Mouse (Mus musculus): Measurements from ENCODE around the gene Nuak1. TPM values are rescaled to one million over a fixed set of nuclear protein-coding genes. Genes with fewer than 3 reads are reported as not detected.

Gene Nuak1
- total and polyA plus RNA-seq, 3 experiments = 1.2 to 3.4 (median 1.6) TPM

- no peaks in the 10 kb centered on the region for H3K9me3 ChIP-seq (replicated peaks; ENCODE audit: low read length)
- dilution Hi-C loops (cut with MboI; ENCODE audit: extremely low pct_ligation_motif_present, extremely low pct_unique_long_range_greater_than_20kb, low sequenced_read_pairs) = no loop called here
Observed at GRCm38 (mm10) chr10:84374996-84375395, 65.4 kb downstream of the Nuak1 start.

GRCm38 (mm10) chr10:84373476-84373875 is 66.9 kb downstream of the Nuak1 start:
- TF ChIP-seq EP300 (IDR thresholded peaks at IDR 0.05; ENCODE audit: low read length) (no peak), RCOR1 (conservative IDR thresholded peaks at IDR 0.05; ENCODE audit: low read depth, low read length) (no peak), RAD21 (IDR thresholded peaks at IDR 0.05; ENCODE audit: low read depth, low read length) (no peak), SMC3 (IDR thresholded peaks at IDR 0.05; ENCODE audit: low read depth, low read length) (no peak), ZC3H11A (IDR thresholded peaks at IDR 0.05; ENCODE audit: low read depth, low read length) (no peak), SIN3A (IDR thresholded peaks at IDR 0.05; ENCODE audit: low read length) (no peak), USF1 (IDR thresholded peaks at IDR 0.05; ENCODE audit: low read depth, low read length) (no peak), CHD1 (IDR thresholded peaks at IDR 0.05; ENCODE audit: low read depth, low read length) (no peak), MAFK (IDR thresholded peaks at IDR 0.05; ENCODE audit: insufficient replicate concordance, low read length) (no peak), MYC (IDR thresholded peaks at IDR 0.05; ENCODE audit: low read depth, low read length) (no peak), NRF1 (IDR thresholded peaks at IDR 0.05; ENCODE audit: low read depth, low read length) (no peak), GABPA (IDR thresholded peaks at IDR 0.05; ENCODE audit: insufficient replicate concordance, low read depth, low read length) (no peak), HCFC1 (IDR thresholded peaks at IDR 0.05; ENCODE audit: low read depth, low read length) (no peak), POLR2A (IDR thresholded peaks at IDR 0.05; ENCODE audit: low read depth, low read length) (no peak), USF2 (conservative IDR thresholded peaks at IDR 0.05; ENCODE audit: low read depth, low read length) (no peak)
- in situ Hi-C loops (cut with MboI; ENCODE audit: low pct_ligation_motif_present, low pct_unique_long_range_greater_than_20kb, low sequenced_read_pairs) = no loop called here

More at GRCm38 (mm10) chr10:84374996-84375395, 65.4 kb downstream of the Nuak1 start:
- DNase-seq (ENCODE audit: extremely low read depth) = no peak
- Histone ChIP-seq H3K4me3 (replicated peaks in 1 of 3; ENCODE audit: low read depth in 2 of 3, low read length in 2 of 3, poor library complexity in 1 of 3) (no peak overlapping the region), H3K27ac (ENCODE audit: insufficient read depth, low read depth) (no peak overlapping the region), H3K4me1 (ENCODE audit: control insufficient read depth in 1 of 2, insufficient read depth in 2 of 2) (peaks cover 4 to 18% of the 10 kb centered on the region in 2 experiments; a peak in 2 of 4 replicates), H3K9ac (ENCODE audit: insufficient read depth, low read depth) (no peak overlapping the region), H3K4me2 (ENCODE audit: insufficient read depth, low read depth, poor library complexity, severe bottlenecking) (no peak overlapping the region), H3K79me2 (replicated peaks; ENCODE audit: control insufficient read depth, extremely low read depth, insufficient read depth, poor library complexity, severe bottlenecking) (no peaks in the 10 kb centered on the region), H3K36me3 (replicated peaks in 1 of 2; ENCODE audit: control insufficient read depth in 1 of 2, insufficient read depth in 1 of 2, low read length in 1 of 2) (peaks cover 0 to 41% of the 10 kb centered on the region in 2 experiments), H3K27me3 (replicated peaks) (no peaks in the 10 kb centered on the region)
- in situ Hi-C loops (cut with MboI; ENCODE audit: low pct_ligation_motif_present, low pct_unique_long_range_greater_than_20kb, low sequenced_read_pairs) = no loop called here
- TF ChIP-seq POLR2A (IDR thresholded peaks at IDR 0.05; ENCODE audit: low read depth, low read length) (no peak), UBTF (IDR thresholded peaks at IDR 0.05; ENCODE audit: low read depth, low read length) (no peak), POLR2AphosphoS2 (IDR thresholded peaks at IDR 0.05; ENCODE audit: low read depth, low read length) (no peak), NRF1 (IDR thresholded peaks at IDR 0.05; ENCODE audit: low read depth, low read length) (no peak), USF2 (conservative IDR thresholded peaks at IDR 0.05; ENCODE audit: low read depth, low read length) (no peak), GABPA (IDR thresholded peaks at IDR 0.05; ENCODE audit: insufficient replicate concordance, low read depth, low read length) (no peak), ZNF384 (IDR thresholded peaks at IDR 0.05; ENCODE audit: low read depth, low read length) (no peak), SMC3 (IDR thresholded peaks at IDR 0.05; ENCODE audit: low read depth, low read length) (no peak), ELF1 (IDR thresholded peaks at IDR 0.05; ENCODE audit: low read depth, low read length) (no peak), MAFK (IDR thresholded peaks at IDR 0.05; ENCODE audit: insufficient replicate concordance, low read length) (no peak), BHLHE40 (IDR thresholded peaks at IDR 0.05; ENCODE audit: low read depth, low read length) (no peak), MEF2A (IDR thresholded peaks at IDR 0.05; ENCODE audit: borderline replicate concordance, low read depth, low read length) (no peak), ZC3H11A (IDR thresholded peaks at IDR 0.05; ENCODE audit: low read depth, low read length) (no peak), ETS1 (conservative IDR thresholded peaks at IDR 0.05; ENCODE audit: low read depth, low read length) (no peak), TBP (conservative IDR thresholded peaks at IDR 0.05; ENCODE audit: low read depth, low read length) (no peak), RCOR1 (conservative IDR thresholded peaks at IDR 0.05; ENCODE audit: low read depth, low read length) (no peak), MYC (IDR thresholded peaks at IDR 0.05; ENCODE audit: low read depth, low read length) (no peak), NELFE (IDR thresholded peaks at IDR 0.05; ENCODE audit: low read depth, low read length) (no peak), PAX5 (IDR thresholded peaks at IDR 0.05; ENCODE audit: low read length) (no peak), RAD21 (IDR thresholded peaks at IDR 0.05; ENCODE audit: low read depth, low read length) (no peak)

More at GRCm38 (mm10) chr10:84373476-84373875, 66.9 kb downstream of the Nuak1 start:
- Histone ChIP-seq H3K4me3 (replicated peaks in 1 of 3; ENCODE audit: low read depth in 2 of 3, low read length in 2 of 3, poor library complexity in 1 of 3) (no peak overlapping the region), H3K4me1 (ENCODE audit: control insufficient read depth in 1 of 2, insufficient read depth in 2 of 2) (peaks cover 4 to 18% of the 10 kb centered on the region in 2 experiments; a peak in 2 of 4 replicates), H3K9ac (ENCODE audit: insufficient read depth, low read depth) (no peak overlapping the region), H3K27ac (ENCODE audit: insufficient read depth, low read depth) (no peak overlapping the region), H3K27me3 (replicated peaks) (no peaks in the 10 kb centered on the region), H3K79me2 (replicated peaks; ENCODE audit: control insufficient read depth, extremely low read depth, insufficient read depth, poor library complexity, severe bottlenecking) (no peaks in the 10 kb centered on the region), H3K36me3 (replicated peaks in 1 of 2; ENCODE audit: control insufficient read depth in 1 of 2, insufficient read depth in 1 of 2, low read length in 1 of 2) (peaks cover 0 to 38% of the 10 kb centered on the region in 2 experiments), H3K9me3 (replicated peaks; ENCODE audit: low read length) (peaks cover 4% of the 10 kb centered on the region), H3K4me2 (ENCODE audit: insufficient read depth, low read depth, poor library complexity, severe bottlenecking) (no peak overlapping the region)
- dilution Hi-C loops (cut with MboI; ENCODE audit: extremely low pct_ligation_motif_present, extremely low pct_unique_long_range_greater_than_20kb, low sequenced_read_pairs) = no loop called here
- no peak for DNase-seq (ENCODE audit: extremely low read depth)

All from CH12.LX (cell line).